ENCODE assay signal across 16 mouse cellular contexts in the genomic region with DNA sequence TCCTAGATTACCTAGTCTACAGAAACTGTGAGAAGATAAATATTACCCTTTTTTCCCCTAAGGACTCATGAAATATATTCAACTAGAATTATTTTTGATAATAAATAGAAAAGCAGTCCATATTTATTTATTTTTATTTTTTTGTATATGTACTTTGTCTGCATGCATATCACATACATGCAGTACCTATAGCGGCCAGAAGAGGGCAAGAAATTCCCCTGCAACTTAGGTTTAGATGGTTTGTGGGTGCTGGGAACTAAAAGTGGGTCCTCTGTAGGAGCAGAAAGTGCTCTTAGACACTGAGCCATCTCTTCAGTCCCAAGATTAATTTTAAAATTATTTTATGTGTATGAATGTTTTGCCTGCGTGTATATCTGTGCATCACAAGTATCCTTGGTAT. TPM values are rescaled to one million over a fixed set of nuclear protein-coding genes. Genes with fewer than 3 reads are reported as not detected.
DNase-seq lines count a peak whose midpoint lies in the region; ATAC-seq and TF ChIP-seq lines count a peak whose summit lies in the region.
"Had no signal": no experiment of that assay in that cellular context is flagged by ENCODE, and none has a peak within 500 bp of the region (broad histone marks: within the 10 kb centered on the region; RNA-seq: fewer than 3 reads in every experiment).

No protein-coding gene starts in this region.

- no peak overlapping the region for H3K27ac ChIP-seq in hindbrain, embryonic 11.5 days (ENCODE audit: low read depth, low read length)
- H3K27ac ChIP-seq in hindbrain, embryonic 14.5 days = no peak overlapping the region
- H3K27ac ChIP-seq in lung, postnatal 0 days (ENCODE audit: low read length) = no peak overlapping the region
- no peak overlapping the region for H3K27ac ChIP-seq in midbrain, embryonic 15.5 days
- H3K27ac ChIP-seq: hindbrain, embryonic 15.5 days; liver, embryonic 15.5 days; neural tube, embryonic 15.5 days had no signal

- H3K9me3 ChIP-seq in hindbrain, embryonic 11.5 days (ENCODE audit: control insufficient read depth, low read length) = no peaks in the 10 kb centered on the region
- H3K9me3 ChIP-seq in hindbrain, embryonic 14.5 days (ENCODE audit: control insufficient read depth, low read length) = no peaks in the 10 kb centered on the region
- H3K9me3 ChIP-seq in lung, postnatal 0 days (ENCODE audit: low read length) = no peaks in the 10 kb centered on the region
- no peaks in the 10 kb centered on the region for H3K9me3 ChIP-seq in midbrain, embryonic 15.5 days
- H3K9me3 ChIP-seq: hindbrain, embryonic 15.5 days; liver, embryonic 15.5 days; neural tube, embryonic 15.5 days had no signal

- 48% methylated on average over 2 of the region's 2 CpGs for WGBS in hindbrain, embryonic 11.5 days
- 53% methylated on average over 2 of the region's 2 CpGs for WGBS in hindbrain, embryonic 14.5 days
- WGBS in lung, postnatal 0 days = 41% methylated on average over 2 of the region's 2 CpGs
- 52% methylated on average over 2 of the region's 2 CpGs for WGBS in midbrain, embryonic 15.5 days

- no peak overlapping the region for H3K4me3 ChIP-seq in hindbrain, embryonic 11.5 days (ENCODE audit: low read depth, low read length)
- H3K4me3 ChIP-seq in hindbrain, embryonic 14.5 days (replicated peaks; ENCODE audit: low read length) = no peak overlapping the region
- no peak overlapping the region for H3K4me3 ChIP-seq in lung, postnatal 0 days (ENCODE audit: low read depth, low read length)
- no peak overlapping the region for H3K4me3 ChIP-seq in midbrain, embryonic 15.5 days
- H3K4me3 ChIP-seq: hindbrain, embryonic 15.5 days; liver, embryonic 15.5 days; neural tube, embryonic 15.5 days had no signal

- no peaks in the 10 kb centered on the region for H3K4me1 ChIP-seq in hindbrain, embryonic 11.5 days (replicated peaks; ENCODE audit: control insufficient read depth, insufficient read depth, low read length)
- no peaks in the 10 kb centered on the region for H3K4me1 ChIP-seq in hindbrain, embryonic 14.5 days (replicated peaks; ENCODE audit: control insufficient read depth, insufficient read depth, low read length)
- no peaks in the 10 kb centered on the region for H3K4me1 ChIP-seq in lung, postnatal 0 days (ENCODE audit: insufficient read depth, low read depth, low read length)
- H3K4me1 ChIP-seq in midbrain, embryonic 15.5 days = no peaks in the 10 kb centered on the region
- H3K4me1 ChIP-seq: hindbrain, embryonic 15.5 days; neural tube, embryonic 15.5 days had no signal

- DNase-seq in hindbrain, embryonic 11.5 days (ENCODE audit: low spot score) = peak; percentile 3
- DNase-seq in hindbrain, embryonic 14.5 days (ENCODE audit: low spot score) = no peak
- no peak for DNase-seq in lung, postnatal 0 days (ENCODE audit: low spot score)
- DNase-seq in lung, postnatal 4 days = no peak
- peak; percentile 9 for DNase-seq in CD4-positive helper T cell, adult 2 months (ENCODE audit: low read depth, low spot score)
- DNase-seq in ZHBTc4 (ENCODE audit: low read depth, low spot score) = peak; percentile 11
- DNase-seq in embryo, embryonic 9.5 days (ENCODE audit: extremely low spot score) = no peak
- DNase-seq: cerebellum, adult 11-12 months; gastrocnemius, postnatal 10 days; kidney, adult 9 months had no signal

- no peak for TF ChIP-seq EP300 in lung, postnatal 0 days (IDR thresholded peaks at IDR 0.05)

- peak; percentile 41 for TF ChIP-seq CTCF in lung, postnatal 0 days (IDR thresholded peaks at IDR 0.05)

- H3K9ac ChIP-seq in hindbrain, embryonic 11.5 days (ENCODE audit: low read depth, low read length) = no peak overlapping the region
- H3K9ac ChIP-seq in hindbrain, embryonic 14.5 days = no peak overlapping the region
- no peak overlapping the region for H3K9ac ChIP-seq in lung, postnatal 0 days (replicated peaks; ENCODE audit: low read depth)
- no peak overlapping the region for H3K9ac ChIP-seq in midbrain, embryonic 15.5 days
- H3K9ac ChIP-seq: hindbrain, embryonic 15.5 days; liver, embryonic 15.5 days; neural tube, embryonic 15.5 days had no signal

- no peaks in the 10 kb centered on the region for H3K36me3 ChIP-seq in hindbrain, embryonic 11.5 days (ENCODE audit: control insufficient read depth, insufficient read depth, low read length)
- H3K36me3 ChIP-seq in hindbrain, embryonic 14.5 days (replicated peaks; ENCODE audit: control insufficient read depth, insufficient read depth) = no peaks in the 10 kb centered on the region
- no peaks in the 10 kb centered on the region for H3K36me3 ChIP-seq in lung, postnatal 0 days (ENCODE audit: insufficient read depth, low read length)
- no peaks in the 10 kb centered on the region for H3K36me3 ChIP-seq in midbrain, embryonic 15.5 days (replicated peaks)
- H3K36me3 ChIP-seq: hindbrain, embryonic 15.5 days; liver, embryonic 15.5 days; neural tube, embryonic 15.5 days had no signal

- no peaks in the 10 kb centered on the region for H3K27me3 ChIP-seq in hindbrain, embryonic 11.5 days (ENCODE audit: control insufficient read depth, insufficient read depth, low read length)
- H3K27me3 ChIP-seq in hindbrain, embryonic 14.5 days (ENCODE audit: control insufficient read depth, insufficient read depth, low read length) = no peaks in the 10 kb centered on the region
- no peaks in the 10 kb centered on the region for H3K27me3 ChIP-seq in lung, postnatal 0 days (replicated peaks; ENCODE audit: insufficient read depth, low read length)
- H3K27me3 ChIP-seq in midbrain, embryonic 15.5 days (replicated peaks) = no peaks in the 10 kb centered on the region
- H3K27me3 ChIP-seq: hindbrain, embryonic 15.5 days; liver, embryonic 15.5 days; neural tube, embryonic 15.5 days had no signal

- no peak for ATAC-seq in hindbrain, embryonic 11.5 days (ENCODE audit: low FRiP score)
- no peak for ATAC-seq in hindbrain, embryonic 14.5 days (ENCODE audit: low FRiP score)
- ATAC-seq in lung, postnatal 0 days = no peak
- no peak for ATAC-seq in midbrain, embryonic 15.5 days (replicated peaks)
- ATAC-seq: forebrain, embryonic 16.5 days had no signal

- H3K4me2 ChIP-seq in hindbrain, embryonic 11.5 days (replicated peaks; ENCODE audit: low read depth, low read length) = no peak overlapping the region
- H3K4me2 ChIP-seq in hindbrain, embryonic 14.5 days (replicated peaks) = no peak overlapping the region
- H3K4me2 ChIP-seq in lung, postnatal 0 days (replicated peaks; ENCODE audit: low read depth, low read length) = no peak overlapping the region
- H3K4me2 ChIP-seq in midbrain, embryonic 15.5 days = no peak overlapping the region
- H3K4me2 ChIP-seq: hindbrain, embryonic 15.5 days; liver, embryonic 15.5 days; neural tube, embryonic 15.5 days had no signal

RNA-seq across cellular contexts. Expression of a gene that starts 17.2 kb away (rescaled TPM):
- 1.6 and 2.4 TPM in 2 replicates for polyA plus RNA-seq in hindbrain, embryonic 11.5 days (2014; fragmentation: Nextera tagmentation; extraction: Ambion mirVana)
- 1.1 and 1.9 TPM in 2 replicates for polyA plus RNA-seq in hindbrain, embryonic 14.5 days (2014; fragmentation: Nextera tagmentation; extraction: Ambion mirVana)
- 0.74 TPM in 1 of 2 replicates, not detected in the other for polyA plus RNA-seq in lung, postnatal 0 days (2015; fragmentation: Nextera tagmentation; extraction: Ambion mirVana)
- polyA plus RNA-seq in midbrain, embryonic 15.5 days (2015; fragmentation: Nextera tagmentation; extraction: Ambion mirVana) = 0.99 and 1.6 TPM in 2 replicates
- polyA plus RNA-seq: spleen, adult 2 months had no signal

RNA-seq across cellular contexts. Expression of a gene that starts 24.1 kb away (rescaled TPM):
- polyA plus RNA-seq in hindbrain, embryonic 11.5 days (2014; fragmentation: Nextera tagmentation; extraction: Ambion mirVana) = 24.7 and 25.8 TPM in 2 replicates
- polyA plus RNA-seq in hindbrain, embryonic 14.5 days (2014; fragmentation: Nextera tagmentation; extraction: Ambion mirVana) = 19.2 and 19.6 TPM in 2 replicates
- 27.0 and 30.9 TPM in 2 replicates for polyA plus RNA-seq in lung, postnatal 0 days (2015; fragmentation: Nextera tagmentation; extraction: Ambion mirVana)
- polyA plus RNA-seq in midbrain, embryonic 15.5 days (2015; fragmentation: Nextera tagmentation; extraction: Ambion mirVana) = 19.4 and 19.9 TPM in 2 replicates

RNA-seq across cellular contexts. Expression of a gene that starts 56.2 kb away (rescaled TPM):
- 3.3 and 3.5 TPM in 2 replicates for polyA plus RNA-seq in hindbrain, embryonic 11.5 days (2014; fragmentation: Nextera tagmentation; extraction: Ambion mirVana)
- polyA plus RNA-seq in hindbrain, embryonic 14.5 days (2014; fragmentation: Nextera tagmentation; extraction: Ambion mirVana) = 30.2 and 34.4 TPM in 2 replicates
- 1.4 and 1.5 TPM in 2 replicates for polyA plus RNA-seq in lung, postnatal 0 days (2015; fragmentation: Nextera tagmentation; extraction: Ambion mirVana)
- polyA plus RNA-seq in midbrain, embryonic 15.5 days (2015; fragmentation: Nextera tagmentation; extraction: Ambion mirVana) = 41.0 and 43.5 TPM in 2 replicates

Comparison
In these comparisons a context has a peak if more than half of its experiments do, and no peak if none do; other contexts are left out.
1. DNase-seq: peak in hindbrain, embryonic 11.5 days (single experiment), CD4-positive helper T cell, adult 2 months (single experiment) and ZHBTc4 (single experiment); none in hindbrain, embryonic 14.5 days (single experiment), lung, postnatal 0 days (single experiment), lung, postnatal 4 days (0 of 2) and embryo, embryonic 9.5 days (single experiment).